Mouse (Mus musculus) heart, postnatal 25 days (tissue): ENCODE measurements around the gene Zfp420. TPM values are rescaled to one million over a fixed set of nuclear protein-coding genes. Genes with fewer than 3 reads are reported as not detected.
A peak's percentile ranks its signal among the peaks of the same experiment; 100 is the strongest.
"Not testable (repeated sequence)": the region's sequence is repeated elsewhere in the genome, so short reads cannot be mapped to it uniquely, and the experiment has no call there.

Source experiments
- DNase-seq: peaks from one replicate; pipeline ENCODE4 v3.0.0; 2022; ENCODE audit warnings: low spot score
- intact Hi-C: fragments of 180-260 bp; cut with DNase I; formaldehyde crosslinking; loops from one replicate; pipeline ENCODE4 v1.15.1; 2025
- total RNA-seq, 2 experiments: library from RNA; stranded (reverse); gene quantifications; 2 replicates each; pipeline ENCODE4 v1.2.3; 2021

The Zfp420 gene
- 1 to 10 TPM; 3.0 to 3.5 TPM for total RNA-seq

DNA sequence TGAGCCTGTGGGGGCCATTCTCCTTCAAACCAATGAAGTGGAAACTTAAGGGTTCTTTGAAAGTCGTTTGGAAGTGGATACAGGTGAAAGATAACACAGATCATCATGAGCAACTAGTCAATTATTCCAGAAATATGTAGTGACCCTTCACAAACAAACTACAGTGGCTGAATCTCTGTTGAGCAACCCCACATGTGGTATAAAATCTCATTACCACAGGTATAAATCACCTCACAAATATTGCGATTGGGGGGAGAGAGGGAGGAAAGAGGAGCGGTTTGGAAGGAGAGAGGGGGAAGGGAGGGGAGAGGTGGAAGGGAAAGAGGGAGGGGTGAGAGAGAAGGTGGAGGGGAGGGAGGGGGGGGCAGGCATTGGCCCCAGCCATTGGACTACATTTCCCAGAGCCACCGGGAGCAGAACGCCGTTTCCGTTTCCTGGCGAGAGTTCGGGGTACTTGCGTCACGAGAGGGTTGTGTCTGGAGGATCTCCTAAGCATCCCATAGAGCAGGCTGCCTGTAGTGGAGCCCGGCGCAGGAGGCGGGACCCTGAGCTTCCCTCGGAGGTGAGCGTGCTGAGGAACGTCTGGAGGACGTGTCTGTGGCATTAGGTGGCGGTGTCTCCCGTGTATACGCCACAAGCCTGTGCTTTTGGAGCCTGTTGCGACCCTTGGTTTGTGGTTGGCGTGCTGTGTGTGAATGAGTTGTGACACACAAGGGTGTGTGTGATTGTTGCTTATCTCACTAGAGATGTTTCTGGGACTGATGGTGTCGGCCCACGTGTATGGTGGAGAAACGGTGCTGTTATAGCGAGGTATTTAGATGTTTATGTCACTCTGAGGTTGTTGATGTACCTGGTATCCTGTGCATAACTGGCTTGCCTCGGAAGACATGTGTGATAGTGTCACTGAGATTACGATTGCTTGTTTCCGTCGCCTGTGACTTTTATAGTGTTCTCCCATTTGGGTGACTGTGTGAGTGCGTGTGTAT lies at the start of gene Zfp420:
Zfp420 (plus strand) TSS at position 448 of the 986 bp plus-strand sequence.
- intact Hi-C loops: loop anchor here (5.0 kb wide), 2 partner anchors 42 to 88 kb away; no protein-coding TSS in a partner anchor
- DNase-seq: peak; percentile 80

DNA sequence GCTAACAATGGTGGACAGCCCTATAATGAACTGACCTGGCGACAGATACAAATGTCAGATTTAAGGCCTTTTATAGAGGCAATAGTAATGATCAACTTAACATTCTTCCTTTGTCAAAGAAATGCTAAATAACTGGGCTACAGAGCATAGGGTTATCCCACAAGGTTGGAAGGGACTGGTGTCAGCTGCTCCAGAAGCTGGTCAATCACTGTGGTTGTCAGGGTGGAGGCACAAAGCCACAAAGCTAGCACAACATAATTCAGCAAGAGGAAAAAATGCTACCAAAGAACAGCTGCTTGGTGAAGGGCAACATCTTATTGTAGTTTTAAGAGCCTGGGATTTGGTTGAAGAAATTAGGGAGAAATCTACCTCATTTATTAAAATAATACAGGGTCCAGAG lies 47.5 kb upstream of the Zfp420 start:
- DNase-seq: no peak
- intact Hi-C loops: no loop called here

DNA sequence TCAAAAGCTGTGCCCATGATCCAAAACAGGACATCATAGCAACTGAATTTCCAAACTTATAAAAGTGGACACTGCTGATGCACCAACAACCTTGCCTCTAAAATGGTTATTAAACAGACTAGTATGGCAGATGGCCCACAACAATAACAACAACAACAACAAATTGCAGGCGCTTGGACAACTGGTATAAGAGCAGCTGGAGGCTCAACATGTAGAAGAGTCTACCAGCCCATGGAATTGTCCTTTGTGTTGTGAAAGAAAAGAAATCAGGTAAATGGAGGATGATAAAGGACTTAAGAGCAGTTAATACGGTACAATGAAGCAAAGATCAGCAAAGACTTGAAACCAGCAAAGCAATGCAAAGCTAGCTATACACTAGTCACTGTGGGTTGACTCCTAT lies 45.4 kb upstream of the Zfp420 start:
- DNase-seq: no peak
- intact Hi-C loops: loop anchor here (2.0 kb wide), 1 partner anchor 30 kb away; no protein-coding TSS in a partner anchor

DNA sequence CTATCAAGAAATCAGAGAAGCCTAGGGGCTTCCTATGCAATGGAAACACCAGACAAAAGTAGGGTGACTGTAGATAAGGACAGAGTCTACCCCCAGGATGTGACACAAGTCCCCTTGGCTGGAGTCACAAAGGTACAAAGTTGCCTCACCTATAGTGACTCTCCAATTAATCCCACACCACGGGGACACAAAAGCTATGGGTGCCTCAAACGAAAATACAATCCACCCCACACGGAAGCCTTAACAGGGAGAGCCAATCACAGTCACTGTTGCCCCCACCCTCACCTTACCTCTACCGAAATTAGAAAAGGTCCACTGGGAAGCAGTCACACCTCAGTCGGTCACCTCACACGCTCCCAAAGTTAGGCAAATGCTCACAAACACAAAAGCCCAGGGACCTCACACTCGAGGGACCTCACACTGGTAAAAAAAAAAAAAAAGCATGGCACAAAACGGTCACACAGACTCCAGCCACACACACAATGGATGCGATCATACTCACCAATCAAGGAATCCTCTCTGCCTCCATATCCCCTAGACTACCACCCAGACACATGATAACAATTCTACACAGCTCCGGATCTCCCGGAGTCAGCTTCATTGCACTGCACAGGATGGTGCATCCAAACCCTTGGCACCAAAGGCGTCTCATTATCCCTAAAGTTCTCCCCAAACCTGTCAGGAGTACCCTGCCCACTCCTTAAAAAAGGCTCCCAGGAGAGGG lies 44.6 kb upstream of the Zfp420 start:
- intact Hi-C loops: loop anchor here (2.0 to 5.0 kb wide), 2 partner anchors 30 to 92 kb away; partner anchors contain the start of genes Zfp27 and Zfp383
- no peak for DNase-seq

DNA sequence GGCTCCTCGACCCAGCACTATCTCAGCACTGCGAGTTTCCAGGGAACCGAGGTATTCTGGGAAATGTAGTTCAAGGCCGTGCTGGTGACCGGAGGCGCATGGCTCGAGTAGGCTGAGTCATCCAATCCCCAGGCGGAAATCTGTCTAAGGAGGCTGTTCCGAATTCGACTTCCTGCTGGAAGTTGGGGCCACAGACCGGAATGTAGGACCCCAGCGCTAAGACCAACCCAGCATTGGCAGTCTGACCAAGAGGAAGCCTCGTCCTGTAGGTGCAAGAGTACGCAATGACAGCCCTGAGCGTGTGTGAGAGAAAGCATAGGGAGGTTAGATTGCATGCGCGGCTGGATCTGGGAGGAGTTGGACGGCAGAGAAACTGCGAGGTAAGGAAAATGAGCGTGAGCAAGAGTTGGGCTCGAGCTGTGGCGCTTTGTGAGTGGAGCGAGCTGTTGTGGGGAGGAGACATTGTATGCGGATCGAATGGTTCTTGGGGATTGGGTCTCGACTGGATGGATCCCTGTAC lies 43.8 kb upstream of the Zfp420 start, which contains the start of gene Zfp790:
Zfp790 (plus strand) TSS at position 205 of the 520 bp plus-strand sequence.
- DNase-seq: peak; percentile 85
- intact Hi-C loops: loop anchor here (2.0 to 5.0 kb wide), 2 partner anchors 31 to 91 kb away; partner anchors contain the start of genes Zfp27 and Zfp383

DNA sequence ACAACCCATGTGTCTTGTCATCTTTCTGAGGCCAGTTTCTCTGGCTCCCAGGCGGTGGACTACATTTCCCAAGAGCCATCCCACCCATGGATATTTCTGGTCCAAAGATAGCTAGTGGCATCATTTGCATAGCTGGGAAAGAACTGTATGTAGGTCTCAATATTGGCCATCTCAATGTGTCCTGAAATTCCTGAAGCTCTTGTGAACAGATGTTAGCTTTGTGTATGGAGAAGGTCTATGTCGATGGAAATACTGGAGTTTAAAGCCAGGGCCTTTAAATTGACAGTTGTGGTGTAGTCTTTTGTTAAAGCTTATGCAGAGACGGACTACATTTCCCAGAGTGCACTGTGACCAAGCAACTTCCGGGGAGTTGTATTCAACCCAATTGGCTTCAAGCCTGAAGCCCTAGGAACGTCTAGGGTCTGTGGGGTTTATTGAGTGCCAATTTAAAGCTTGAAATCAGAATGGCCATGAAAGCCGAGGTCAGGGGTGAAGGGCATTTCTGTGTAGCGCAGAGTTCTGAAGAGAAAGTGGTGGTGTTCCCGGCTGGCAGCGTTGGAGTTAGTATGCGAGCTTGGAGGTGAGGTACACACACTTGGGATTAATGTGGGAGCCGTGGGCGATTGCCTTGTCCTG lies 41.0 kb upstream of the Zfp420 start:
- DNase-seq: peak; percentile 40
- intact Hi-C loops: loop anchor here (2.0 to 5.0 kb wide), 2 partner anchors 50 to 89 kb away; partner anchors contain the start of genes Zfp27, Zfp383 and Zfp84

DNA sequence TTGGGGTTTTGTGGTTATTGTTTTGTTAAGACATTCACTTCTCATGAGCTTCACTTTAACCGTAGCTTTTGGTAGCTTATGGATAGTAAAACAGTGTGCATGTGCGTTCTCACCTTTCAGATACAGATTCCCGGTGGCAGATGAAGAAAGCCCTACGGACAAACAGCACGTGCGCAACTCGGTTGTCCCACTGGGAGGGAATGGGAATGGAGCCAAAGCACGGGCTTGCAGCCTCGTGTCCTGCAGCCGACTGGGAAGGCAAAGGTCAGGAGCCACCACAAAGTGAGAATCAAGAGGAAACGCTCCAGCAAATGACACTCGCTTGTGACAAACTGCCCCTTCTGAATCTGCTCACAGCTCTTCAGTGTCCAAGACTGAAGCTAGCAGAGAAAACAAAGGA lies 31.8 kb upstream of the Zfp420 start:
- DNase-seq: no peak
- intact Hi-C loops: no loop called here

DNA sequence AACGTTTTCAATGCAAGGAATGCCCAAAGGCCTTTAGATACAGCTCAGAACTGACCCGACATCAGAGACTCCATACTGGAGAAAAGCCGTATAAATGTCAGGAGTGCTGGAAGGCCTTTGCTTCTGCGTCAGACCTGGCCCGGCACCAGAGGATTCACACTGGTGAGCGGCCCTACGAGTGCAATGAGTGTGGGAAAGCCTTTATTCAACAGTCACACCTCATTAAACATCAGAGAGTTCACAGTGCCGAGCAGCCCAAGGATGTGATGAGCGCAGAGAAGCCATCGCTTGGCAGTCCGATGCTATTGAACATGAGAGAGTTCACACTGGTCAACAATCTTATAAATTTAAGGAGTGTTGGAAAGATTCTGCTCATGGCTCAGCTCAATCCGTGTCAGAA lies 30.0 kb upstream of the Zfp420 start:
- intact Hi-C loops: no loop called here
- no peak for DNase-seq

DNA sequence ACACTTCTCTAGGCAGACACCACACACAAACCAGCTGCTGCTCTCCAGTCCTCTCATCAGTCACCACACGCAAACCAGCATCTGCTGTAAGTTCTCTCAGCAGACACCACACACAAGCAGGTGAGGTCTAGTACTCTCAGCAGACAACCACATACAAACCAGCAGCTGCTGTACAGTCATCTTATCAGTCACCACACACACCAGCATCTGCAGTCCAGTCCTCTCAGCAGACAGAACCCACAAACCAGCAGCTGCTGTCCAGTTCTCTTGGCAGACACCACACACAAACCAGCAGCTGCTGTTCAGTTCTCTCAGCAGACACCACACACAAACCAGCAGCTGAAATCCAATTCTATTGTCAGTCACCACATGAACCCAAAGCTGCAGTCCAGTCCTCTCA lies 23.0 kb upstream of the Zfp420 start:
- intact Hi-C loops: no loop called here

DNA sequence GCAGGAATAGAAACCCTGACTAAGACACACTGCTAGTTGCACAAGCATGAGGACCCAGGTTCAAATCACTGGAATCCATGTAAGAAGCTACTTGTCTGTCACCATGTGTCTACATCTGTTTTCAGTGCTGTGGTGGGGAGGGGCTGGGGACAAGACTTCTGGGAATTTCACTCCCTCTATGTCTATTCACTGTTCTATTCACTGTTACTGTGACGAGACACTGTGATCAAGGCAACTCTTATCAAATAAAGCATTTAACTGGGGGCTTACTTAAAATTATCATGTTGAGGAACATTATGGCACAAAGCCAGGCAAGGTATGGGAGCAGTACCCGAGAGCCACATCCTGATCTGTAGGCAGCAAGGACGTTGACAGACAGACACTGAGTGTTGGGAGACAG lies 20.5 kb upstream of the Zfp420 start:
- DNase-seq: no peak
- intact Hi-C loops: no loop called here

More for the DNA sequence above, 23.0 kb upstream of the Zfp420 start:
- no peak for DNase-seq

DNA sequence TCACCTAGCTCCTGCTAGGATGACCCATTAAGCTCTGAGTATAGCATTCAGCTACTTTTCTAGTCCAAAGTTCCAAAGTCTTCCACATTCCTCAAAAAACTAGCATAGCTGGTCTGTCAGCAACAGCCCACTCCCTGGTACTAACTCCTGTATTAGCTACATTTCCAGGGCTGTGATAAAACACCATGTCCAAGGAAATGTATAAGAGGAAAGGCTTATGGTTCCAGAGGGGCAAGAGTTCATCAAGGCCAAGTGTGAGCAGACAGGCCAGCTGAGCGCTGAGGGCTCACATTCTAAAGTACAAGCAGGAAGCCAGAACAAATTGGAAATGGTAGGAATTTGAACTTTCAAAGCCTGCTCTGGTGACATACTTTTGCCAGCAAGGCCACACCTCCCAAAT lies 17.7 kb upstream of the Zfp420 start:
- intact Hi-C loops: no loop called here
- DNase-seq: no peak

DNA sequence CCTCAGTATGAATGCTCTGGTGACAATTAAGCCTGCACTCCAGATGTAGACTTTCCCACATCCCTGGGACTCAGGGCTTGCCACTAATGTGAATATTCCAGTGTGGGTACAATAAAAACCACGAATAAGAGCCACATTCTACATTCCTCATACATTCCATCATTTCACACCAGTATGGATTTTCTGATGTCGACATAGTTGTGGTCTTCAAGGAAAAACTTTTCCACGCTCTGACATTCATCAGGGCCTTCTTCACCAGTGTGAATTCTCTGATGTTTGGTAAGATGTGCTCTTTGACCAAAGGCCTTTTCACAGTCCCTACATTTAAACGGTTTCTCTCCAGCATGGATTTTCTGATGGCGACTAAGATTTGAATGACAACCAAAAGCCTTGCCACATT lies 15.2 kb upstream of the Zfp420 start:
- DNase-seq: no peak
- intact Hi-C loops: no loop called here

DNA sequence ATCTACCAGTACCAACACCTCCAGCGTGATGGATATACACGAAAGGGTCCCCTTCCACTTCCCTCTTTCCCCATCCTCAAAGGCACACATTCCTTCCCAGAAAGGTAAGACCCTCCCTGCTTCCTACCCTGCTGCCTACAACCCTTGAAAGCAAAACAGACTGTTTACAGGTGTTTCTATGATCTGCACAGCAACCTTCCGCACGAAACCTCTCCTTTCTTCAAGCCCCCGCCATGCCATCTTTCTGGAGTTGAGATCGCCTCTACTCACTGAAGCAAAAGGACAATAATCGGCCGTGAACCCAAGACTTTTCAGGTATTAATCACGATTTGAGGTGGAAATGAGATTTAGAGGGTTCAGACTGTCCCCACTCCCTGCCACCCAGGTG lies 7.0 kb upstream of the Zfp420 start:
- intact Hi-C loops: loop anchor here (2.0 kb wide), 1 partner anchor 32 kb away; no protein-coding TSS in a partner anchor
- DNase-seq: no peak

DNA sequence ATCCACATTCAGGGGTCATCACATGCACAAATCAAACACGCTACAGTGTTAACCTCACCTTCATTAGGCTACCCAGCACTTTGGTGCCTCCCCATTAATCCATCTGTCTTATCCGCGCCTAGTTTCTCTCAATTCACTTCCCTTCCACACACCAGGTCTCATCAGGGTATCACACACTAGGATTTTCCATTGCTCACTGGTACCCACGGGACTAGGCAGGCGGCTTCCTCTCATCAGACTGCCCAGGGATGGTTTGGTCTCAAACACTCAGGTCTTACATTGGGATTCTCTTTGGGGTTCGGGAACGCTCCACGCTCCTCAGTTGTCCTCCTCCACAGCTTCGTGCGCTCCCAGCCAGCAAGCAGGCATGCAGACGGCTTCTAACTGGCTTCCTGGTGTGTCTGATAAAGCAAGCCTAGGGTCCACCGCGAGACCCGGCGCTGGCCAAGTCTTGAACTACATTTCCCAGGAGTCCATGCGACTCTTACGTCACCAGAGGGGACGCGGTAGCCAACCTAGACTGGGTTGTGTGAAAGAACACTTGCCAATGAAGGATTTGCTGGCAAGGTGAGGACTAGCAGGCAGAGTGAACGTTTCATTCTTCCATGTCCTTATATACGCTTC lies 6.4 kb upstream of the Zfp420 start, which contains the start of gene Zfp940:
Zfp940 (minus strand) TSS at position 451 of the 624 bp plus-strand sequence.
- DNase-seq: peak; percentile 63
- intact Hi-C loops: loop anchor here (2.0 kb wide), 1 partner anchor 33 kb away; no protein-coding TSS in a partner anchor

DNA sequence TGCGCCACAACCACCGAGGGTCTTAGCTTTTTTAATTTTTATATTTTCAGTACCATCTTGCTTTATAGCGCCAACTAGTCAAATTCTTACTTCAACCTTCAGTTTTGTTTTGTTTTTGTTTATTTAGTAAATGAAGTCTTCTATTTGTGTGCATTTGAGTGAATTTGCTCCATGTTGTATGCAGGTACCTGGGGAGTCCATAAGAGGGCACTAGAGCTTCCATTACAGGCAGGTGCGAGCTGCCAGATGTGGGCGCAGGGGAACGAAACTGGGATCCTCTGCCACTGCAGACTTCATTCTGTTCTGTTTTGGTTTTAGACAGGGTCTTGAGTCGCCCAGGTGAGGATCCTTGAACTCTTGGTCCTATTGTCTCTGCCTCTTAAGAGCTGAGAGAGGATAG lies 1.9 kb downstream of the Zfp420 start:
- intact Hi-C loops: loop anchor here (5.0 kb wide), 1 partner anchor 41 kb away; no protein-coding TSS in a partner anchor
- no peak for DNase-seq

DNA sequence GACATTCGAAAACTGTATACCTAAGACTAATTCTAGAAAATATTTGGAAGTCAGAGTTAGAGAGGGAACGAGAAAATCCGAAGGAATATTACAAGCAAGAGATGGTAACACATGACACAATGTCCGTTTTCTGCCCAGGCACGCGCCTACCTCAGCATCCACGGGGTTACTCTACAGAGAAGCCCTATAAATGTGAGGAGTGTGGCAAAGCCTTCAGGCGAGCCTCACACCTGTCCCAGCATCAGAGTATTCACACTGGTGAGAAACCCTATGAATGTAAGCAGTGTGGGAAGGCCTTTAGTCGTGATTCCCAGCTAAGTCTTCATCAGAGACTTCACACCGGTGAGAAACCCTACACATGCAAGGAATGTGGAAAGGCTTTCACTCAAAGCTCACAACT lies 14.5 kb downstream of the Zfp420 start:
- intact Hi-C loops: no loop called here
- no peak for DNase-seq

DNA sequence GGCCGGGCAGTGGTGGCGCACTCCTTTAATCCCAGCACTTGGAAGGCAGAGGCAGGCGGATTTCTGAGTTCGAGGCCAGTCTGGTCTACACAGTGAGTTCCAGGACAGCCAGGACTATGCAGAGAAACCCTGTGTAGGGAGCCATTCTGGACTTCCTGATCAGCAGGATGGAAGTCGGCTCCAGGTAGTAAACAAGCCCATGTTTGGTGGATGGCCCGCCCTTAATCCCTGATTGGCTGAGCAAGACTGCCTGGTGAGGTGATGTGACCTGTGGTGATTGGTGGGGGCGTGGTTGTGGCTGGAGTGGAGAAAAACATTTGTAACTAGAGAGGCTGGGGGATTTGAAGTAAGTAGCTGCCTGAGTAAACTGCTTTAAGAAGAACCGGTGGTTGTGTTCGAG lies 17.8 kb downstream of the Zfp420 start:
- DNase-seq, intact Hi-C loops: not testable (repeated sequence)

DNA sequence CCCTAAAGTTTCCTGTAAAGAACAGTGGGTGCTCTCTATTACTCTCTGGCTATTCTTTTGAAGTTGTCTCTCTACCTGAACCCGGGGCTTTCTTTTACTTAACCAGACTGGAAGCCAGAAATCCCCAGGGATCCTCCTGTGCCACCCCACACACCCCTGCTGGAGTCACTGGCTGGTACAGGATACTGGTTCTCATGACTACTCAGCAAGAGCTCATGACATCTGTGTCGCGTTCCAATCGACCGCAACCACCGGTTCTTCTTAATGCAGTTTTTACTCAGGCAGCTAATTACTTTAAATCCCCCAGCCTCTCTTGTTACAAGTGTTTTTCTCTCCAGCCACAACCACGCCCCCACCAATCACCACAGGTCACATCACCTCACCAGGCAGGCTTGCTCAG lies 20.3 kb downstream of the Zfp420 start:
- intact Hi-C loops: no loop called here
- no peak for DNase-seq

DNA sequence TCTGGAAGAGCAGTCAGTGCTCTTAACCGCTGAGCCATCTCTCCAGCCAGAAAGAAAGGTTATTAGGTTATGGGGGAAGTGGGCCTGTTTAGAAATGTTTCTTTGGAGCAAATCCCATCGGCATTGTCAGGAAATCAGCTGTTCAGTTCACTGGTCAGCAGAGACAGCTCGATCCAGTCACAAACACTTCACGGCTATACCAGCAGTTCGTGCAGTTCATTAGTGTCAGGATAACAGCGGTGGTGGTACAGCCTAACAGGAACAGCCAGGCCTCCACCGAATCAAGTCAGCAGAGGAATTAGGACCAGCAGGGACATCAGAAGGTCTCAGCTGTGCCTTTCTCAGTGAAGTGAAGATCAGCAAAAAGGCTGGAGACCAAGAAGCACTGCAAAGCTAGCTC lies 21.1 kb downstream of the Zfp420 start:
- intact Hi-C loops: no loop called here
- DNase-seq: no peak
